Mouse (Mus musculus) right cerebral cortex, postnatal 4 days (tissue): Measurements from ENCODE around the gene Mustn1.

Experiments used
- DNase-seq: peaks from one replicate; pipeline ENCODE4 v3.0.0-alpha.2; 2022

The Mustn1 gene

GRCm38 (mm10) chr14:30878958-30879571 is at the start of gene Mustn1:
Mustn1 (plus strand) TSS chr14:30879200.
- peak; percentile 14 for DNase-seq

DNA sequence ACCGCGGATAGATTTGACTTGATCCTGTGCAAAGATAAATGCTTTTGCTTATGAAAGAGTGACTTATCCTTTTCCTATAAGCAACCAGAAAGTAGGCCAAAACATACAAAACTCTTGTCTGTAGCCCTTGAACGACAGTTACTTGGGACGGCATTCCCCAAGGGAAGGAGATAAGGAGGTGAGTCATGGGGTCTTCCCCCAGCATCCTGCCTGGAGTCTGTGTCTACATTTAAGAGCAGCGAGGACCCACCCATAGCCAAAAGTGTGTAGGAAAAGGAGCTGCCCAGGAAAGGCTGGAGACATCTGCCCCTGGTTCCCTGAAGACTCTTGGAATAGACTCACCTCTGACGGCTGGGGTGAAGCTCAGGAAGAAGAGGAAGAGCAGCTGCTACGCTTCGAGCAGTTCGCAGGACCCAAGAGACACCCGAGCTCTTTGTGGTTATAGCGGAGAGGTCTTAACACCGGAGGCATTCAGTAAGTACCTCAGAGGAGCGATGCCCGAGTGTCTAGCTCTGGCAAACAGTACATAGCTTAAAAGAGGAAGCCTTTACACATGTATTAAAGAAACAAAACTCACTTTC is 41.5 kb upstream of the Mustn1 start:
- DNase-seq = no peak

GRCm38 (mm10) chr14:30843701-30844100 is 35.3 kb upstream of the Mustn1 start:
- no peak for DNase-seq

- DNase-seq = no peak
Observed at GRCm38 (mm10) chr14:30850504-30850903, 28.5 kb upstream of the Mustn1 start.

- no peak for DNase-seq
Observed at GRCm38 (mm10) chr14:30852325-30852724, 26.7 kb upstream of the Mustn1 start.

GRCm38 (mm10) chr14:30855316-30855715 is 23.7 kb upstream of the Mustn1 start:
- DNase-seq = no peak

DNA sequence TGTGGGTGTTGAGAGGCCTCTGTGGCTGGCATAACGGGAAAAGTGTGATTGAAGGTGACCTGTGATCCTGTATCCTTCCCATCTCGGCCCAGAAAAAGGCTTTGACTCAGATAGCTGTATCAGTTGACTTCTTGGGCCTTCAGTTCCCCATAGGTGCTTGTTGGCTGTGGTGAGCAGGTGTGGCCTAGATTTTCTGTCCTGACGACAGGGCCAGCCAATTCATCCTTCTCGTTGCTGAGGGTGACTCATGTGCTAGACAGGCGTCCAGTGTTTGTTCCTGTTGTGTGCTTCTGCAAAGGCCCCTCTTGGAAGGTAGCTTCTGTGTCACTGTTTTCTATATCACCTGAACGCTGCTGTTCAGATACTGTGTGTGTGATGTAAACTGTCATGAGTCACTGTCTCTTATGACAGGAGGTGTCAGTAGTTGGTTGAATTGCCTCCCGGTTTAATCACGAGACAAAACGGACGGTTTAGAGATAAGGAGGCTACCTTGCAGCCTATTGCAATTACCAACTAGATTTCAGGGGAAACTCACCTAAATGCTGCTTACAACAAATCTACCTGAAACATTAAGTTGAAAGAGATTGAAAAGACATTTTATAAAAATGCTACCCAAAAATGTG is 22.0 kb upstream of the Mustn1 start:
- DNase-seq = no peak

- no peak for DNase-seq
Observed at GRCm38 (mm10) chr14:30857990-30858389, 21.0 kb upstream of the Mustn1 start.

DNA sequence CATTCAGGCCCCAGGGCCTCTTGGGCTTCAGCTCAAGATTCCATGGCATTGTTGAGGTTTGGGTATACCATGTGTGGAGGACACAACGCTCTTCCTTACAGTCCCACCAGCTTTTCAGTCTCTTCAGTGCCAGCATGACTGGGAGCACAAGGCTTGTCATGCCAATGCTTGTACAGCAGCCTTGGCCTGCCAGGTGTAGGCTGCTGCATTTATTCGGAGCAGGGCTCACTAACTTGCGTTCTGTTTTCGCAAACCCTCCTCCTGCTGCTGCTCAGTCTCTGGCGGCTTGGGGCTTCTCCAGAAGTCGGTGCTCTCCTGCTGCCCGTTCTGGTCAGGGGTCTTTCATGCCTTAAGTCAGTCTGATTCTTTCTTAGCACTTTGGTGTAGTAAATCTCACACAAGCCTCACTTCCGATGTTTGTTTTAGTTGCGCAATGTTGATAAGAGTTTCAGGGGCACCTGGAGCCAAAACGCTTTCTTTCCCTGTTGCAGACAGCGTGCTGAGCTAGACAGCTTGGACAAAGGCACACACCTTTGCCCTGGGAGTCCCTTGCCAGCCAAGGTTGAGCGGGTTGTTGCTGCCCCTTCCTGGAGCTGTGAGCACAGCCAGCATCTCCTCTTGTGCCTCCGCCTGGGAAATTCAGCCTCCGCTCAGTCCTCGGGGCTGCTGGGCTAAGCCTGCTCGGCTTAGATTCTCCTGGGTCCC is 17.4 kb upstream of the Mustn1 start:
- DNase-seq = no peak

- no peak for DNase-seq
Observed at GRCm38 (mm10) chr14:30862368-30862767, 16.6 kb upstream of the Mustn1 start.

GRCm38 (mm10) chr14:30865311-30865710 is 13.7 kb upstream of the Mustn1 start:
- no peak for DNase-seq

- DNase-seq = peak; percentile 79
Observed at GRCm38 (mm10) chr14:30867042-30867441, 12.0 kb upstream of the Mustn1 start.

DNA sequence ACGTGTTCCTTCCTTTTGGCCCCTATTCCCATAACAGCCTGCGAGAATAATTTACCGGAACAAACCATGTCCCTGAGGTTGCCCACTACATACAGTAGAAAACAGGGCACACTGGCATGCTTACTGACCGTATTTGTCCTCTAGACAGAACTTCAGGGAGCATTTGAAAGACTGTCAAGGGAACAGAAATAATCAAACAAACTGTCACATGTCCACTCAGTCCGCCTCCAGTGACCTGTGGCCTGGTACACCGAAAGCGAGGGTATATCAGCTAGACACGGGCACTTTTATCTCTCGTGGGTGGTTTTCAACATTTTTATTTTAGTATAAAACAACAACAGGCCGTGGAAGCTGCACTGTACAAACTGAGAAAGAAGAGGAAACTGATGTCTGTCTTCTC is 10.2 kb upstream of the Mustn1 start:
- no peak for DNase-seq

DNA sequence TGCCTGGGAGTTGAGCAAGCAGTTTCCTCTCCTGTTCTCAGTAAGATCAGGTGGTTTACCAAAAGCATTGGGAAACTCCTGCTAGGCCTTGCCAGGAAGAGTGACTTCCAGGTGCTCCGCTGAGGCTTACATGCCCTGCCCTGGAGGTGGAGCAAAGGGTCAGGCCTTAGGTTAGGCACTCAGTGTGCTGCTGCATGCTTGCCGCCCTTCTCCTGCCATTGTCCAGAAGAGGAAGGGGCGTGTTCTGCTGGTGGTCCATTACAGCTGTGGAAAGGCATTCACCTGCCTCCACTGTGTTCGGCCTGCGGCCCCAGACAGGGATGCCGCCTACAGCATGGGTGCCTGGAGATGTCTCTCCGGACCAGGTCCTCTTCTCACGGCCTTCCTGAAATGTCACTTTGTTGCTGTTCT is 9.6 kb upstream of the Mustn1 start:
- no peak for DNase-seq

GRCm38 (mm10) chr14:30870206-30871147 is 8.5 kb upstream of the Mustn1 start:
- DNase-seq = peak; percentile 27

DNA sequence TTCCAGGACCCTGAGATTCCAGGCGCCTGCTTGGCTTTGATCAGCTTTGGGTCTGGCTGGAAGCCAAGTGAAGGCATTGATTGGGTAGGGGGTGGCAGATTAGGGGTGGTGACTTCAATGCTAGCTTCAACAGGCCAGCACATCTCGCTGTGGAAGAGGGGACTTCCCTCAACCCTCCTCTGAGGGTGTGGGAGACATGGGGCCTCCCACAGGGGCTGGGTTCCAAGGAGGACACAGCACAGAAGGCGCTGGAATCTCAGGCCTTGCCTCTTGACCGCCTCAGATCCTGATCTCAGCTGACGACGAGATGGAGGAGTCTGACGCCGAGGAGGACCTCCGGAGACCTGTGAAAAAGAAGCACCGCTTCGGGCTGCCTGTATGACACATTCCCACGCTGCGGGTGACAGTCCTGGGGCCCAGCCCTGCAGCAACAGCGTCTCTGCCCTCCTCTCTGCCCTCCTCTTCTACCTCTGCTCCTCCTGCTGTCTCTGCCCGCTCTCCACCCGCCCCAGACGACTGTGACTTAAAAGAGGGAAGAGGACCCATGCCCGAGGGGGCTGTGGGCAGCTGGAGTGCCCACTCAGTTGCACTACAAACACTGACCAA is 4.8 kb upstream of the Mustn1 start:
- no peak for DNase-seq

DNA sequence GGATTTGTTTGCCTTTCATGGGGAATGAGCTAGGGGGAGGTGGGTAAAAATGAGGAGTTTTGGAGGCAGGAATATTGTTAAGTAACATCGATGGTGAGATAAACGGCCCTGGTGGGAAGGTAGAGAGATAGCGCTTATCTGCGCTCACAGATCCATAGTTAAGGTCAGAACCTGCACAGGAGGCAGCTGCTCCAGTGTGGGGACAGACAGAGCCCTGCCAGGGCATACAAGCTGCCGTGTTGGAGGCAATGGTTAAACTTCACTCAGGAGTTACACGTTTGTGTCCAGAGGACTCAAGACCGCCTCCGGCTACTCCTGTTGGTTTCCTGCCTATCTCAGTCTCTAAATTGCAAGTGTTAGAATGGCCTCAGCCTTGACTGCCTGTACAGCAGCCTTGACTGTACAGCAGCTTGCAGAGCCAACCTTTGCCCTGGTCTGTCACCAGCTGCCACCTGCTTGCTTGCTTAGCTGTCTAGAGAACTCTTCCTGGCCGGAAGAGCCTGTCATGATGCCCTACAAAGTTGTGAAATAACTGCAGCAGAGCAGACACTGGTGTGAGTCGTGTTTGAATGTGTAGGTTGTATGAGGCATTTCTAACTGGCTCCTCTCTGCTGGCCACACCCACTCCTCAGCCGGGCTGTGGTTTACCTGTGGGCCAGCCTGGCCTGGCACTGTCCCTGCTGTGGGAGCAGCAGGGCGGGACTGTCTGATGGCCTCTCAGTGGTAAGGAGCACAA is 3.7 kb upstream of the Mustn1 start:
- DNase-seq = no peak

- no peak for DNase-seq
Observed at GRCm38 (mm10) chr14:30875955-30876354, 3.0 kb upstream of the Mustn1 start.

- DNase-seq = no peak
Observed at GRCm38 (mm10) chr14:30876451-30876850, 2.5 kb upstream of the Mustn1 start.

- DNase-seq = no peak
Observed at GRCm38 (mm10) chr14:30877827-30878226, 1.2 kb upstream of the Mustn1 start.

DNA sequence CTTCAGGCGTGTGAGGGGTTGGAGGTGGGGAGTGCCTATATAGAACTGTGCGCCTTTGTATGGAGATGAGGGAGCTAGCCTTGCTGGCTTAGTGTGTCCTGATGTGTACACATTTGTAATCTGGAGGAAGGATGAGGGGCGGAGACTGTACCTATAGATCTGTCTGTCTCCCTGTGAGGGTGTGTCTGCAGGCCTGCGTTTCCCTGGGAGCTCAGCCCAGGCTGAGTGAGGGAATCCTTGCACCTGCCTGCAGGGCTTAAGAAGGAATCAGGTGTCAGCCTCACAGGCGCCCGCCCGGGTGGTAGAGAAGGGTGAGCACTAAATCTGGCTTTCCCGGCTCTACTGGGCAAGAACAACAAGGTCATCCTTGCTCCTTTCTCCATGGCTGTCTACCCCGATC is 794 bp downstream of the Mustn1 start:
- DNase-seq = no peak

DNA sequence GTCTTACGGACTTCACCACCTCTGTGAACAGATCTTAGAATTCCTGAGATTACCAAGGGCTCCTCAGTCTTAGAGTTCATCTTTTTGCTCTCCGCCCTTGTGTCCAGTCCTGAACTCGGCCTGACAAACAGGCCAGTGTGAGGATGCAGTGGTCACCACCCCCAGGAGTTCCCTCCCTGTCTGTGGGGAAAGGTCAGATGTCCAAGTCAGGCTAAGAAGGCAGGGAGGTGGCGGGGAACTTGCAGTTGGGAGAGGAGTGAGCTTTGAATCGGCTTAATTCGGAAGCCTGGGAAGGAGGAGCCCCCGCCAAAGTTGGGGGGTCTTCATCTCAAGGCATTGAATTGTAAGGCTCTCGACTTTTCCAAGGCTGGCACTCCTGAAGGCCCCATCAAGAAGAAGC is 1.3 kb downstream of the Mustn1 start:
- no peak for DNase-seq
